Mouse (Mus musculus) hindbrain, embryonic 14.5 days (tissue): ENCODE measurements around the gene Clec5a. TPM values are rescaled to one million over a fixed set of nuclear protein-coding genes. Genes with fewer than 3 reads are reported as not detected.
"Not testable (repeated sequence)": the region's sequence is repeated elsewhere in the genome, so short reads cannot be mapped to it uniquely, and the experiment has no call there.

Experiments
- ATAC-seq: fragments of 200-750 bp; cut with Nextera tagmentation; 2 replicates; pipeline ENCODE4 v1.8.0; 2017; ENCODE audit warnings: moderate number of reproducible peaks, mild to moderate bottlenecking, moderate TSS enrichment, moderate library complexity; ENCODE audit not compliant: low FRiP score
- DNase-seq: peaks from one replicate; pipeline ENCODE4 v3.0.0-alpha.2; 2015; ENCODE audit warnings: low spot score
- H3K27ac ChIP-seq: fragments of 300-500 bp; sonication (generic); 2 replicates; pipeline ENCODE4 v1.5.1; 2014; ENCODE audit warnings: mild to moderate bottlenecking, moderate library complexity
- H3K27me3 ChIP-seq: fragments of 300-500 bp; sonication (generic); 2 replicates; pipeline ENCODE4 v1.6.1; 2014; ENCODE audit warnings: mild to moderate bottlenecking, low read length, mixed read lengths; ENCODE audit not compliant: control insufficient read depth, insufficient read depth
- H3K36me3 ChIP-seq: fragments of 300-500 bp; sonication (generic); replicated peaks from 2 replicates; pipeline ENCODE4 v1.6.1; 2014; ENCODE audit not compliant: control insufficient read depth, insufficient read depth
- H3K4me1 ChIP-seq: fragments of 300-500 bp; sonication (generic); replicated peaks from 2 replicates; pipeline ENCODE4 v1.6.1; 2014; ENCODE audit warnings: antibody characterized with exemption, low read length, mixed read lengths; ENCODE audit not compliant: control insufficient read depth, insufficient read depth
- H3K4me2 ChIP-seq: fragments of 300-500 bp; sonication (generic); replicated peaks from 2 replicates; pipeline ENCODE4 v1.6.1; 2014; ENCODE audit warnings: mild to moderate bottlenecking, moderate library complexity
- H3K4me3 ChIP-seq: fragments of 300-500 bp; sonication (generic); replicated peaks from 2 replicates; pipeline ENCODE4 v1.5.1; 2014; ENCODE audit warnings: mild to moderate bottlenecking, low read length
- H3K9ac ChIP-seq: fragments of 300-500 bp; sonication (generic); 2 replicates; pipeline ENCODE4 v1.6.1; 2014
- H3K9me3 ChIP-seq: fragments of 300-500 bp; sonication (generic); 2 replicates; pipeline ENCODE4 v1.6.1; 2016; ENCODE audit warnings: low read length; ENCODE audit not compliant: control insufficient read depth
- whole genome bisulfite sequencing: fragments of 180-500 bp; shearing (Covaris S2); extraction: QIAGEN DNeasy Blood & Tissue Kit; methylation state at CpG from one replicate; pipeline ENCODE4 v1.1.7; 2014; 5-methylcytosine and 5-hydroxymethylcytosine counted together
- polyA plus RNA-seq: library from polyadenylated mRNA; unstranded; fragments of >200 nt; fragmentation: Nextera tagmentation; extraction: Ambion mirVana; gene quantifications from 2 replicates; pipeline ENCODE4 v1.2.1, GENCODE M21; 2014

The Clec5a gene
- polyA plus RNA-seq, result 0.25 and 0.59 TPM in 2 replicates

DNA sequence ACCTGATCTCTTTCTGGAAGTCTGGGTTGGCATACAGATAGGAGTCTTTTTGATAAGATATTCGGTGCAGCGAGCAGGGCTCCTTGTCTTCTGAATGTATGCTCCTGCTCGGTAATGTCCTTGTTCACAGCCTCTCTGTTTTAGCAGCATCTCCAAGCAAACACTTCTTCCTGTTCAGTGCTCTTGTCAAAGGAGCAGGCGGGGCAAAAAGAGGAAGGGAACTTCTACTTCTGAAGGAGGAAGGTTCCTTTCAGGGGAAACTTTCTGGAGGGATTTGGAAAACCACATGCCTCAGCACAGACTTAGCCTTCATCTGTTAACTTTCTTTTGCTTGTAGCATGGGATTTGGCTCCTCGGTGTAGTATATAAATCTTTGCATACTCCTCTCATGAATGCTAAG is at the start of gene Clec5a:
Gene Clec5a (minus strand): TSS at position 177 of the 400 bp plus-strand sequence.
- Histone ChIP-seq H3K4me2 (no peak within 1 kb of the TSS), H3K9ac (no peak within 1 kb of the TSS), H3K9me3 (no peaks in the 10 kb centered on the region), H3K27me3 (no peaks in the 10 kb centered on the region), H3K4me1 (no peaks in the 10 kb centered on the region), H3K4me3 (no peak within 1 kb of the TSS), H3K36me3 (no peaks in the 10 kb centered on the region), H3K27ac (no peak within 1 kb of the TSS)
- ATAC-seq, result no peak
- 88% methylated on average over 5 of the region's 5 CpGs for WGBS
- no peak for DNase-seq

- Histone ChIP-seq H3K27me3 (no peaks in the 10 kb centered on the region), H3K4me1 (no peaks in the 10 kb centered on the region), H3K4me2 (no peak overlapping the region), H3K4me3 (no peak overlapping the region), H3K27ac (no peak overlapping the region), H3K36me3 (no peaks in the 10 kb centered on the region), H3K9me3 (no peaks in the 10 kb centered on the region), H3K9ac (no peak overlapping the region)
- WGBS, result 50% methylated on average over 1 of the region's 1 CpGs
- DNase-seq (no peak), ATAC-seq (no peak)
These were observed 49.0 kb upstream of the Clec5a start for GRCm38 (mm10) chr6:40634640-40635071.

GRCm38 (mm10) chr6:40628406-40629000 is 42.9 kb upstream of the Clec5a start, which contains the start of gene Mgam:
TSS of gene Mgam (plus strand) at chr6:40628831.
- H3K4me2 ChIP-seq, result no peak within 1 kb of the TSS
- no peaks in the 10 kb centered on the region for H3K4me1 ChIP-seq
- H3K27me3 ChIP-seq, result no peaks in the 10 kb centered on the region
- no peaks in the 10 kb centered on the region for H3K36me3 ChIP-seq
- H3K9ac ChIP-seq, result no peak within 1 kb of the TSS
- no peaks in the 10 kb centered on the region for H3K9me3 ChIP-seq
- ATAC-seq (no peak), DNase-seq (no peak)
- no peak within 1 kb of the TSS for H3K27ac ChIP-seq
- 83% methylated on average over 8 of the region's 8 CpGs for WGBS
- no peak within 1 kb of the TSS for H3K4me3 ChIP-seq

DNA sequence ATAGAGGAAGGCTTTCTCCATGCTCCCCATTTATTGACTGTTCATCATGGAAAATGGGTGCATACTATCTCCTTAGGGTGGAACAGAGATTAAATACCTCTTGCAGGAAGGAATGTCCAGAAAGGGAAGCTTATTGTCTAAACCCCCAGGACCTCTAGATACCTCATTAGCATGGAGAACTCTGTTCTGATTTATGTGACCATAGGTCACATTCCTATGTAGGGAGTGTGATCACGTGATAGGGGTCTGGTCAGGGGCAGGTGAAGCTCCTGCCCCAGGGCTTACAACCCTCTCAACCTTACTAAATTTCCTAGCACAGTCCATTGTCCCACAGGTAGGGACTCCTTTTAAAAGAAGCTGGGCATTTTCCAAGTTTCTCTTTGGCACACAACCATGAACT is 40.5 kb upstream of the Clec5a start:
- H3K9me3 ChIP-seq, result no peaks in the 10 kb centered on the region
- WGBS, result 68% methylated on average over 1 of the region's 1 CpGs
- no peaks in the 10 kb centered on the region for H3K36me3 ChIP-seq
- no peaks in the 10 kb centered on the region for H3K27me3 ChIP-seq
- no peak for ATAC-seq
- DNase-seq, result no peak
- H3K9ac ChIP-seq, result no peak overlapping the region
- no peaks in the 10 kb centered on the region for H3K4me1 ChIP-seq
- no peak overlapping the region for H3K27ac ChIP-seq
- no peak overlapping the region for H3K4me2 ChIP-seq
- H3K4me3 ChIP-seq, result no peak overlapping the region

GRCm38 (mm10) chr6:40617965-40618364 is 32.3 kb upstream of the Clec5a start:
- H3K4me3 ChIP-seq, result no peak overlapping the region
- peak; percentile 68; the same call in 1 of the 2 replicates for ATAC-seq
- H3K9me3 ChIP-seq, result no peaks in the 10 kb centered on the region
- no peaks in the 10 kb centered on the region for H3K4me1 ChIP-seq
- no peak overlapping the region for H3K27ac ChIP-seq
- H3K36me3 ChIP-seq, result no peaks in the 10 kb centered on the region
- H3K27me3 ChIP-seq, result no peaks in the 10 kb centered on the region
- peak; percentile 86 for DNase-seq
- H3K4me2 ChIP-seq, result no peak overlapping the region
- H3K9ac ChIP-seq, result no peak overlapping the region
- 26% methylated on average over 2 of the region's 2 CpGs for WGBS

- Histone ChIP-seq H3K4me3 (no peak within 1 kb of the TSS), H3K36me3 (no peaks in the 10 kb centered on the region), H3K4me1 (no peaks in the 10 kb centered on the region), H3K4me2 (no peak within 1 kb of the TSS), H3K9me3 (no peaks in the 10 kb centered on the region), H3K27ac (no peak within 1 kb of the TSS), H3K27me3 (no peaks in the 10 kb centered on the region), H3K9ac (no peak within 1 kb of the TSS)
- WGBS, result 96% methylated on average over 4 of the region's 4 CpGs
- no peak for ATAC-seq
- DNase-seq, result no peak
These were observed 27.7 kb upstream of the Clec5a start, which contains the start of gene Tas2r138 for GRCm38 (mm10) chr6:40613260-40613852. TSS of gene Tas2r138 (minus strand) at chr6:40613310.

- DNase-seq, result no peak
- H3K4me2 ChIP-seq, result no peak overlapping the region
- ATAC-seq, result no peak
- WGBS, result 71% methylated on average over 8 of the region's 8 CpGs
- H3K27ac ChIP-seq, result no peak overlapping the region
- no peaks in the 10 kb centered on the region for H3K27me3 ChIP-seq
- no peaks in the 10 kb centered on the region for H3K4me1 ChIP-seq
- H3K9ac ChIP-seq, result no peak overlapping the region
- H3K9me3 ChIP-seq, result no peaks in the 10 kb centered on the region
- H3K4me3 ChIP-seq, result no peak overlapping the region
- no peaks in the 10 kb centered on the region for H3K36me3 ChIP-seq
These were observed 24.6 kb upstream of the Clec5a start for GRCm38 (mm10) chr6:40610244-40610643.

GRCm38 (mm10) chr6:40607431-40607830 is 21.8 kb upstream of the Clec5a start:
- H3K4me2 ChIP-seq, result no peak overlapping the region
- ATAC-seq (no peak), DNase-seq (no peak)
- H3K27me3 ChIP-seq, result no peaks in the 10 kb centered on the region
- no peaks in the 10 kb centered on the region for H3K9me3 ChIP-seq
- H3K4me3 ChIP-seq, result no peak overlapping the region
- no peak overlapping the region for H3K27ac ChIP-seq
- H3K4me1 ChIP-seq, result no peaks in the 10 kb centered on the region
- H3K9ac ChIP-seq, result no peak overlapping the region
- H3K36me3 ChIP-seq, result no peaks in the 10 kb centered on the region

GRCm38 (mm10) chr6:40598546-40598945 is 12.9 kb upstream of the Clec5a start:
- H3K9ac ChIP-seq, H3K9me3 ChIP-seq, H3K27me3 ChIP-seq, ATAC-seq, H3K36me3 ChIP-seq, H3K4me3 ChIP-seq, H3K4me2 ChIP-seq, H3K4me1 ChIP-seq, H3K27ac ChIP-seq, DNase-seq: not testable (repeated sequence)
- 35% methylated on average over 4 of the region's 4 CpGs for WGBS
